Mouse (Mus musculus) megakaryocyte progenitor cell, adult 5-6 weeks (primary cell): ENCODE data around the gene 4933425L06Rik. TPM values are rescaled to one million over a fixed set of nuclear protein-coding genes. Genes with fewer than 3 reads are reported as not detected.
A peak's percentile ranks its signal among the peaks of the same experiment; 100 is the strongest.

ENCODE experiments used
- ATAC-seq: replicated peaks from 2 replicates; pipeline ENCODE4 v1.8.0; 2016; ENCODE audit warnings: mild to moderate bottlenecking, moderate TSS enrichment, inconsistent platforms; ENCODE audit not compliant: poor library complexity
- total RNA-seq, 2 experiments: library from RNA; stranded (forward) in 1 of 2; stranded (reverse) in 1 of 2; fragments of 157-497, 149-512 nt in 1 of 2; fragments of 200-1000 nt in 1 of 2; gene quantifications; 2 replicates each; pipeline versions ENCODE4 v1.2.3 to v1.2.4; 2015 to 2017

Gene 4933425L06Rik
- total RNA-seq, 2 experiments from 2014 or later: not detected

DNA sequence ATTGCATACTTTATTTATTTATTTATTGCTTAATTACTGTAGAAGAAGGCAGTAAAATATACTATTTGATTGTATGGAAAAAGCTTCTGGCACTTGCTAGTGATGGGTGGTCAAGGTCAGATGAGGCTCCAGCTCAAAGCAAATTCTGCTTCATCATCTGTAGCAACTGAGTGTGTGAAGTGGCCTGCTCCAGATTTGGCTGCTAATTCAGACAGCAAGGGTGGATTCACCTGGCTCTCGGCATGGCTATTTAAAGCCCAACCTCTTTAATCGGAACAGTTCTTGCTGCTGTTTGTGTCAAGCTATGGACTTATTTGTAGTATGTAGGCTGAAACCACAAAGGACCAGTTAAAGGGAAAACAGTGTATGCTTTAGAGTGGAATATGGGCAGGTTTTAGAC, 50.9 kb downstream of the 4933425L06Rik start:
- no peak for ATAC-seq

DNA sequence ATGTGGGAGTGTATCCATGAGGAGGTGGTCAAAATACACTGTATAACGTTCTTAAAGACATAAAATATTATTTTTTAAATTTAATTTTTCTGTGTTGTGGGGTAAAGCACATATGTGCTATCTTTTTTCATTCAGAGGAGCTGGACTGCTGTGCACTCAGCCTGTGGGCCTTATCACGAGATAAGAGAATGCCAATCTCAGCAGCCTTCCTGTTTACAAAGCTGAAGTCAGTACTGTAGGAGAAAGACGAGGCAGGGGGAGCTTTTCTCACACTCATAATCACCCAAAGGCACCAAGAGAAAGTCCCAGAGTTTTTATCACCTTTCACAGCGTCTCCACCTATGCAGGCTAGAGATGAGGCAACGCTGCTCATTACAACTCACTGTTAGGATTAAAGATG, 52.5 kb downstream of the 4933425L06Rik start:
- ATAC-seq: peak; percentile 84

DNA sequence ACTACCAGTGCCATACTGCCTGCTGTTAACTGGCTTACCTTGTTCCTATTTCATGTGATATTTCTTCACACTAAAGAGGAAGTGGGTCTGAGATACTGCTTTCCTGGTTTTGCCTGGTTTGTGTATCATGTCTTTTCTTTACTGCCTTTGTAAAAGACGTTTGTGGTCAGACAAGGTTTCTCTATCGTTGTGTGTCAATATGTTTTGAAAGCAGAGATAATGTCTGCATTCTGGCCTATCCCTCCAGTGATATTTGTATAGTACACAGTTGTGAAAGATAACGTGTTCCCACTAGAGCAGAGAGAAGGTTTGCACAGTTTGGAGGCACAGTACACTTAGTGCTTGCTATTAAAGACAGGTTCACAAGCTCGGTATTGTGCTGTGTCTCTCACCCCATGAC, 58.0 kb downstream of the 4933425L06Rik start:
- peak; percentile 96 for ATAC-seq

DNA sequence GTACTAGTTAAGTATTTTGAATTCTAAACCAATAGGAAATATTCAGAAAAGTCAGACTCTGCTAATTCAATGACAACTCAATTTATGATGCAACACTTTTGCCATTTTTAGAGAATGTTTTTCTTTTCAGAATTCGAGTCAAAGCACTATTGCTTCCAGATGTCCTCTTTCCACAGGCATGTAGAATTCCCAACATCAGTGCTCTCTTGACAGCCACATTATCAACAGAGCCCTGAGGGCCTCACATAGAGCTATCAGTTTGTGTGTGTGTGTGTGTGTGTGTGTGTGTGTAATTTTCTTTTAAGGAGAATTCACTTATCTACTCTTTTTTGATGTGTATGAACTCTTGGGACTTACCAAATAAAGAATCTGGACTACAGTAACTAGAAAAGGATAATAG, 64.9 kb downstream of the 4933425L06Rik start:
- ATAC-seq: no peak

DNA sequence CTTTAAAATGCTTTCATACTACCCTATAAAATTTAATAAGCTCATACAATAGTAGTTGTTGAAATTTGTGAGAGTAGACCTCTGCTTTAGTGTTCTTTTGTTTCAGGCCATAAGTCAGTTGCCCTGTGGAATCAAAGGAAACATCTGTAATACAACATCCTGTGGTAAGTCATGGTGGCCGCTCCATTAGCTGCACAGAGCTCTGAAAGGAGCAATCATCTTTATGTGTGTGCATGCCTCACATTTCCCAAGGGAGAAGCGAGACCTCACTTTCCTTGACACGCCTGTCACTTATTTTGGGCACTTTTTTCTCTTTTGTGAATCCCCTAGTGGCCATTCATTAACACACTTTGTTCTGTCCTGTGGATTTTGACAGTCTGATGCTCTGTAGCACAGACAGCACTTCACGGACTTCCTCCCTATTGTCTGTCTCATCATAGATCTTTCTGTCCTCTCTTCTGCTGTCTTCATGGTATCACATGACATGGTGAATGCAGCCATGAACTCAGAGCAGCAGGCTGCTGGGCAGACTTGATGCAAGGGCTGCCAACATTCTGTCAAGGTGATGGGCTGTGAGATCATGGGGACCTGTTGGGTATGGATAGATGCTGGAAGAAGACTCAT, 66.0 kb downstream of the 4933425L06Rik start:
- peak; percentile 93 for ATAC-seq

DNA sequence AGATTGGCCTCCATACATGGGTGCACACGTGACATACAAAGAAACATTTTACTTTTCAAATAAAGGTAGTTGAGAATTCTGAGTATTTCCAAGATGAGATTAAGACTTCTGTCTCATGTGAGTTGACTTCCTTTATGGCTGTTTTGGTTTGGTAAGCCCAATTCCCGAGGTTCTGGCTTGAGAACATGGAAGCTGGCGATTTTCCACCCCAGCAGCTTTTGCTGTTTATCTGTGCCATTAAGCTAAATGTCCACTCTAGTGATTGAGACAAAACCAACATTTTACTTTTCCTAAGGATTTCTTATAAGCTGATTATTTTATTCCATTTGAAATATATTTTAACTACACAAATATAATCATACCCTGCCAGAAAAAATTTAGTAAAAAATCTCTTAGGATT, 68.1 kb downstream of the 4933425L06Rik start:
- ATAC-seq: no peak

DNA sequence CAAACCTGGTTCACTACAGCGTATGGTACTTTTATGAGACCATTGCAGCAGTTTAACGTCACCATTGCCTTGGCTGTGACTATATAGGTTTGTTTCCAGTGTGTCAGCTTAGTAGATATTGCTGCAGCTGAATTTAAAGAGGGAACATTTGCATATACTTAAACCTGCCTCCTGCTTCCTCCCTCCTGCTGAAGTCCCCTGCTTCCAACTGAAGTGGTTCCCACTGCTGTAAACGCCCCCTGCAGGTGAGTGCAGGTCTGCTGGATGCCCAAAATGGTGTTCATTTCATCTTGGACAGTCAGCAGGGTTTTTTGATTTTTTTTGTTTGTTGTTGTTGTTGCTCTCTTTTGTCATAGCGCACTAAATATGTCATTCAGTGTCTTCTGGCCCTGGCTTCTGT, 72.0 kb downstream of the 4933425L06Rik start:
- peak; percentile 84 for ATAC-seq

DNA sequence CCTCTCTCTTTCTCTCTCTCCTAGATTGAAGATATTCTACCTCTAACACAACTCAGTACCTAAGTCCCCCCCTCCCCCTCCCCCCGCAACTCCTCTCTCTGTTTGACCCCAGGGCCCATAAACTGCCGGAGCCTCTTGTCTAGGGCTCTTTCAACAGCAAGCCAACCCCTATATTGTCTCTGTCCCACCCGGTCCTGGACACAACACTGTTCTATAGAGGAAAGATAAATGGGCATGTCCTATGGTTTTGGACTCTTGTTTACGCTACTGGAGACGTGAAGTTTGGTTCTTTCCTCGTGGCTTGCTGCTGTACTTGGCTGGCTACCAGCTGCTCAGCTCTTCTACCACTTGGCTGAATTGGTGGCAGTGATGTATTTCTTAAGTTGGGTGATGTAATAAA, 83.5 kb downstream of the 4933425L06Rik start:
- no peak for ATAC-seq

Other genes starting within 250 kb of the 4933425L06Rik start
- not detected in 2 replicates for gene Shisal2b, start 218.2 kb upstream of the 4933425L06Rik start, total RNA-seq (2015)
- not detected in 2 replicates for gene Shisal2b, start 218.2 kb upstream of the 4933425L06Rik start, total RNA-seq (2017)
- gene Rgs7bp, start 27.2 kb upstream of the 4933425L06Rik start, total RNA-seq (2015): 0.44 and 0.52 TPM in 2 replicates
- 0.37 and 0.51 TPM in 2 replicates for gene Rgs7bp, start 27.2 kb upstream of the 4933425L06Rik start, total RNA-seq (2017)
- 3.2 and 3.9 TPM in 2 replicates for gene Rnf180, start 212.7 kb downstream of the 4933425L06Rik start, total RNA-seq (2015)
- gene Rnf180, start 212.7 kb downstream of the 4933425L06Rik start, total RNA-seq (2017): 1.8 and 2.0 TPM in 2 replicates